Mouse (Mus musculus) left cerebral cortex, postnatal 10 days (tissue): ENCODE data around the gene Josd2. TPM values are rescaled to one million over a fixed set of nuclear protein-coding genes. Genes with fewer than 3 reads are reported as not detected.
A peak's percentile ranks its signal among the peaks of the same experiment; 100 is the strongest.

Source experiments
- microRNA-seq: library from miRNA; unstranded; fragments of <30 nt; microRNA quantifications from one replicate; pipeline ENCODE4 v1.2.0, GENCODE M21; 2022
- total RNA-seq, 2 experiments: library from RNA; stranded (reverse); gene quantifications; 2 replicates each; pipeline ENCODE4 v1.2.3; 2021

Josd2 gene
- total RNA-seq, 2 experiments from 2014 or later: 36.3 to 37.4 TPM

Small RNA genes lying within 50 kb of the gene (microRNA-seq; reads per million reads assigned to microRNA genes)
- 4.3 reads per million, percentile 15 among the genes with 10 or more reads in this experiment for gene Mir7052

Other genes starting within 250 kb of the Josd2 start
- not detected for gene Klk1, start 242.6 kb upstream of the Josd2 start, total RNA-seq
- not detected for gene Gm36864, start 231.8 kb upstream of the Josd2 start, total RNA-seq
- gene 1700028J19Rik, start 221.3 kb upstream of the Josd2 start, total RNA-seq: under 1 TPM; 0.91 to 0.94 TPM
- 100 to 1,000 TPM; 116 to 119 TPM for gene 2410002F23Rik, start 221.3 kb upstream of the Josd2 start, total RNA-seq
- gene Acp4, start 210.6 kb upstream of the Josd2 start, total RNA-seq: not detected
- gene Gm15517, start 206.5 kb upstream of the Josd2 start, total RNA-seq: not detected
- gene Clec11a, start 161.1 kb upstream of the Josd2 start, total RNA-seq: 1 to 10 TPM; 2.5 to 2.8 TPM
- gene Shank1, start 157.7 kb upstream of the Josd2 start, total RNA-seq: 100 to 1,000 TPM; 423 to 432 TPM
- 10 to 100 TPM; 77.1 to 78.3 TPM for gene Syt3, start 83.9 kb upstream of the Josd2 start, total RNA-seq
- gene 1700008O03Rik, start 82.2 kb upstream of the Josd2 start, total RNA-seq: 1 to 10 TPM; 2.1 to 2.9 TPM
- 100 to 1,000 TPM; 311 to 323 TPM for gene Lrrc4b, start 39.0 kb upstream of the Josd2 start, total RNA-seq
- 10 to 100 TPM; 14.7 to 18.0 TPM for gene Aspdh, start 2.6 kb upstream of the Josd2 start, total RNA-seq
- gene Emc10, start 28.5 kb downstream of the Josd2 start, total RNA-seq: 100 to 1,000 TPM; 143 to 144 TPM
- 10 to 100 TPM; 24.4 to 26.8 TPM for gene Fam71e1, start 28.6 kb downstream of the Josd2 start, total RNA-seq
- under 1 TPM; 0.09 to 0.53 TPM for gene Mybpc2, start 56.7 kb downstream of the Josd2 start, total RNA-seq
- under 1 TPM in 1 of 2 experiments, not detected in 1; 0.13 TPM for gene Spib, start 64.1 kb downstream of the Josd2 start, total RNA-seq
- gene Pold1, start 80.9 kb downstream of the Josd2 start, total RNA-seq: 1 to 10 TPM; 6.9 to 7.2 TPM
- 10 to 100 TPM; 49.6 to 53.6 TPM for gene Nr1h2, start 86.0 kb downstream of the Josd2 start, total RNA-seq
- under 1 TPM in 1 of 2 experiments, not detected in 1; 0.32 TPM for gene Napsa, start 104.4 kb downstream of the Josd2 start, total RNA-seq
- 10 to 100 TPM; 48.5 to 55.4 TPM for gene Kcnc3, start 122.7 kb downstream of the Josd2 start, total RNA-seq
- gene Myh14, start 202.9 kb downstream of the Josd2 start, total RNA-seq: 1 to 10 TPM; 9.1 to 9.7 TPM
- gene Izumo2, start 240.8 kb downstream of the Josd2 start, total RNA-seq: not detected